Mouse (Mus musculus) heart, adult 2 months (tissue): ENCODE results near the gene Cuedc1. TPM values are rescaled to one million over a fixed set of nuclear protein-coding genes. Genes with fewer than 3 reads are reported as not detected.

Experiments
- DNase-seq, 2 experiments: peaks; one replicate each; pipeline ENCODE4 v3.0.0; 2021
- H3K27ac ChIP-seq: fragments of 200-600 bp; 2 replicates; pipeline ENCODE4 v1.8.1; 2022
- H3K27me3 ChIP-seq: fragments of 200-500 bp; 2 replicates; pipeline ENCODE4 v1.6.1; 2012; ENCODE audit warnings: mild to moderate bottlenecking, low read length, inconsistent platforms, mixed read lengths; ENCODE audit not compliant: control insufficient read depth, insufficient read depth
- H3K36me3 ChIP-seq: fragments of 200-500 bp; 2 replicates; pipeline ENCODE4 v1.6.1; 2012; ENCODE audit warnings: low read length, inconsistent platforms; ENCODE audit not compliant: control insufficient read depth, insufficient read depth
- H3K4me1 ChIP-seq: fragments of 200-500 bp; 2 replicates; pipeline ENCODE4 v1.6.1; 2011; ENCODE audit warnings: low read length; ENCODE audit not compliant: control insufficient read depth, insufficient read depth
- H3K4me3 ChIP-seq: fragments of 200-600 bp; 2 replicates; pipeline ENCODE4 v1.8.1; 2022
- H3K79me2 ChIP-seq: fragments of 200-500 bp; replicated peaks from 2 replicates; pipeline ENCODE4 v1.6.1; 2012; ENCODE audit warnings: mild to moderate bottlenecking, inconsistent platforms, low read length, moderate library complexity, mixed read lengths; ENCODE audit not compliant: control insufficient read depth, insufficient read depth
- H3K9ac ChIP-seq: fragments of 200-500 bp; 2 replicates; pipeline ENCODE4 v1.6.1; 2012; ENCODE audit warnings: low read depth, mild to moderate bottlenecking, control low read depth, inconsistent platforms, low read length, mixed read lengths
- CTCF ChIP-seq: fragments of 200-600 bp; IDR thresholded peaks from 2 replicates; pipeline ENCODE4 v1.8.1; 2022; ENCODE audit warnings: antibody characterized with exemption, mild to moderate bottlenecking, moderate library complexity
- EP300 ChIP-seq: fragments of 200-500 bp; IDR thresholded peaks from 2 replicates; pipeline ENCODE4 v1.6.1; 2011; ENCODE audit warnings: low read depth, low read length, control low read depth; ENCODE audit not compliant: insufficient read depth
- POLR2A ChIP-seq: fragments of 200-500 bp; IDR thresholded peaks from 2 replicates; pipeline ENCODE4 v1.6.1; 2011; ENCODE audit warnings: mild to moderate bottlenecking, low read depth, low read length, control low read depth; ENCODE audit not compliant: insufficient read depth
- WGBS: fragments of 180-500 bp; shearing (Covaris S2); methylation state at CpG from one replicate; pipeline ENCODE4 v1.1.7; 2018; 5-methylcytosine and 5-hydroxymethylcytosine counted together
- intact Hi-C: fragments of 180-260 bp; cut with DNase I; formaldehyde crosslinking; loops from one replicate; pipeline ENCODE4 v1.15.1; 2025
- polyA plus RNA-seq: library from polyadenylated mRNA; depleted of rRNA; stranded (reverse); fragments of >200 nt; gene quantifications from 2 replicates; pipeline ENCODE4 v1.2.3, GENCODE M21; 2012; rRNA removed
- total RNA-seq, 2 experiments: library from RNA; stranded (reverse); gene quantifications; 2 replicates each; pipeline ENCODE4 v1.2.3; 2021

Gene Cuedc1
- total and polyA plus RNA-seq, 3 experiments, result 36.2 to 55.0 (median 49.8) TPM

GRCm38 (mm10) chr11:88240736-88241353 lies 143.0 kb downstream of the Cuedc1 start:
- Histone ChIP-seq H3K27ac (peak overlapping the region; percentile 52), H3K36me3 (no peaks in the 10 kb centered on the region), H3K79me2 (no peaks in the 10 kb centered on the region), H3K4me3 (no peak overlapping the region), H3K27me3 (no peaks in the 10 kb centered on the region), H3K9ac (no peak overlapping the region), H3K4me1 (no peaks in the 10 kb centered on the region)
- whole genome bisulfite sequencing, result 58% methylated on average over 10 of the region's 10 CpGs
- no peak for DNase-seq
- intact Hi-C loops, result no loop called here
- no peak for TF ChIP-seq EP300
- no peak for TF ChIP-seq CTCF
- no peak for TF ChIP-seq POLR2A

GRCm38 (mm10) chr11:88241468-88242301 lies 143.8 kb downstream of the Cuedc1 start:
- Histone ChIP-seq H3K27me3 (no peaks in the 10 kb centered on the region), H3K4me1 (no peaks in the 10 kb centered on the region), H3K9ac (no peak overlapping the region), H3K4me3 (no peak overlapping the region), H3K36me3 (no peaks in the 10 kb centered on the region), H3K27ac (peak overlapping the region; percentile 52), H3K79me2 (no peaks in the 10 kb centered on the region)
- peak in 1 of 2 experiments; percentile 39 for DNase-seq
- TF ChIP-seq POLR2A (no peak), EP300 (no peak), CTCF (no peak)
- intact Hi-C loops, result no loop called here
- WGBS, result 59% methylated on average over 12 of the region's 12 CpGs

Other genes with a start within 250 kb of the Cuedc1 start
- gene Mks1, start 244.8 kb upstream of the Cuedc1 start, total RNA-seq, result 1 to 10 TPM; 2.2 to 2.9 TPM
- gene Mks1, start 244.8 kb upstream of the Cuedc1 start, polyA plus RNA-seq, result 4.6 and 5.4 TPM in 2 replicates
- gene Epx, start 222.5 kb upstream of the Cuedc1 start, total RNA-seq, result not detected
- gene Epx, start 222.5 kb upstream of the Cuedc1 start, polyA plus RNA-seq, result not detected in 2 replicates
- gene Olfr462, start 205.8 kb upstream of the Cuedc1 start, total RNA-seq, result not detected
- gene Olfr462, start 205.8 kb upstream of the Cuedc1 start, polyA plus RNA-seq, result not detected in 2 replicates
- not detected for gene Olfr463, start 200.7 kb upstream of the Cuedc1 start, total RNA-seq
- gene Olfr463, start 200.7 kb upstream of the Cuedc1 start, polyA plus RNA-seq, result not detected in 2 replicates
- not detected for gene Olfr464, start 177.1 kb upstream of the Cuedc1 start, total RNA-seq
- not detected in 2 replicates for gene Olfr464, start 177.1 kb upstream of the Cuedc1 start, polyA plus RNA-seq
- gene Dynll2, start 110.5 kb upstream of the Cuedc1 start, total RNA-seq, result 100 to 1,000 TPM; 361 to 396 TPM
- gene Dynll2, start 110.5 kb upstream of the Cuedc1 start, polyA plus RNA-seq, result 225 and 357 TPM in 2 replicates
- 10 to 100 TPM; 99.5 to 99.7 TPM for gene Srsf1, start 50.7 kb upstream of the Cuedc1 start, total RNA-seq
- 39.3 and 86.5 TPM in 2 replicates for gene Srsf1, start 50.7 kb upstream of the Cuedc1 start, polyA plus RNA-seq
- 10 to 100 TPM; 37.9 to 49.8 TPM for gene Vezf1, start 29.8 kb upstream of the Cuedc1 start, total RNA-seq
- gene Vezf1, start 29.8 kb upstream of the Cuedc1 start, polyA plus RNA-seq, result 22.6 and 34.5 TPM in 2 replicates
- gene Mrps23, start 106.3 kb downstream of the Cuedc1 start, total RNA-seq, result 100 to 1,000 TPM; 303 to 314 TPM
- 121 and 142 TPM in 2 replicates for gene Mrps23, start 106.3 kb downstream of the Cuedc1 start, polyA plus RNA-seq
- gene Ccdc182, start 196.0 kb downstream of the Cuedc1 start, total RNA-seq, result not detected
- not detected in 2 replicates for gene Ccdc182, start 196.0 kb downstream of the Cuedc1 start, polyA plus RNA-seq